Mouse (Mus musculus) G1E (cell line): ENCODE measurements around the gene Cenpx. TPM values are rescaled to one million over a fixed set of nuclear protein-coding genes. Genes with fewer than 3 reads are reported as not detected.

Source experiments
- ATAC-seq: 2 replicates; pipeline ENCODE4 v1.8.0; 2016; ENCODE audit warnings: mild to moderate bottlenecking; ENCODE audit not compliant: insufficient number of reproducible peaks, poor library complexity, low FRiP score, severe bottlenecking; ENCODE audit errors: extremely low read depth
- DNase-seq: peaks from one replicate; pipeline ENCODE4 v3.0.0; 2012; ENCODE audit warnings: low spot score
- H3K27me3 ChIP-seq: 2 replicates; pipeline ENCODE4 v1.6.1; 2012; ENCODE audit warnings: mild to moderate bottlenecking, low read length, inconsistent platforms; ENCODE audit not compliant: insufficient read depth
- H3K36me3 ChIP-seq: replicated peaks from 2 replicates; pipeline ENCODE3; 2012; ENCODE audit warnings: mild to moderate bottlenecking, inconsistent platforms
- H3K4me1 ChIP-seq: 2 replicates; pipeline ENCODE4 v1.6.1; 2012; ENCODE audit warnings: low read depth, low read length, inconsistent platforms, mixed read lengths; ENCODE audit not compliant: insufficient read depth
- H3K4me3 ChIP-seq: 2 replicates; pipeline ENCODE4 v1.5.1; 2012; ENCODE audit warnings: low read depth, mild to moderate bottlenecking, inconsistent platforms, low read length, moderate library complexity, mixed read lengths
- H3K9me3 ChIP-seq: replicated peaks from 2 replicates; pipeline ENCODE4 v1.6.1; 2012; ENCODE audit warnings: inconsistent platforms
- CTCF ChIP-seq: IDR thresholded peaks from 2 replicates; pipeline ENCODE4 v1.5.1; 2012; ENCODE audit warnings: low read depth, low read length, inconsistent platforms, mixed read lengths
- GATA1 ChIP-seq: IDR thresholded peaks from 2 replicates; pipeline ENCODE4 v1.6.1; 2012; ENCODE audit warnings: borderline replicate concordance, low read length, inconsistent platforms, mixed read lengths
- GATA2 ChIP-seq: IDR thresholded peaks from 2 replicates; pipeline ENCODE4 v1.6.1; 2012; ENCODE audit warnings: low read depth, low read length, inconsistent platforms, borderline replicate concordance
- POLR2AphosphoS5 ChIP-seq: IDR thresholded peaks from 2 replicates; pipeline ENCODE4 v1.6.1; 2012; ENCODE audit warnings: low read depth, low read length, inconsistent platforms; ENCODE audit not compliant: insufficient replicate concordance
- TAL1 ChIP-seq: conservative IDR thresholded peaks from 2 replicates; pipeline ENCODE4 v1.6.1; 2012; ENCODE audit warnings: low read depth, low read length, inconsistent platforms, mixed read lengths
- polyA plus RNA-seq: library from polyadenylated mRNA; stranded (reverse); fragments of >175 nt; gene quantifications from 2 replicates; pipeline ENCODE4 v1.2.3, GENCODE M21; 2012
- total RNA-seq, 2 experiments: library from RNA; stranded (forward) in 1 of 2; stranded (reverse) in 1 of 2; fragments of 200-1000 nt in 1 of 2; fragments of >200 nt in 1 of 2; fragmentation: Nextera tagmentation in 1 of 2; gene quantifications; 2 replicates each; pipeline ENCODE4 v1.2.3; 2014 to 2017

The Cenpx gene
- total and polyA plus RNA-seq, 3 experiments = 67.2 to 250 (median 158) TPM

- ATAC-seq (no peak), DNase-seq (no peak)
- Histone ChIP-seq H3K4me3 (no peak overlapping the region), H3K27me3 (no peaks in the 10 kb centered on the region), H3K4me1 (peaks cover 6% of the 10 kb centered on the region; the same call in 1 of the 2 replicates), H3K36me3 (peaks cover 97% of the 10 kb centered on the region), H3K9me3 (peaks cover 5% of the 10 kb centered on the region; the same call in 1 of the 2 replicates)
- no peak for TF ChIP-seq TAL1
- no peak for TF ChIP-seq GATA1
- TF ChIP-seq CTCF = no peak
- TF ChIP-seq GATA2 = no peak
- TF ChIP-seq POLR2AphosphoS5 = no peak
These were observed 20.1 kb downstream of the Cenpx start for GRCm38 (mm10) chr11:120693461-120693860.

DNA sequence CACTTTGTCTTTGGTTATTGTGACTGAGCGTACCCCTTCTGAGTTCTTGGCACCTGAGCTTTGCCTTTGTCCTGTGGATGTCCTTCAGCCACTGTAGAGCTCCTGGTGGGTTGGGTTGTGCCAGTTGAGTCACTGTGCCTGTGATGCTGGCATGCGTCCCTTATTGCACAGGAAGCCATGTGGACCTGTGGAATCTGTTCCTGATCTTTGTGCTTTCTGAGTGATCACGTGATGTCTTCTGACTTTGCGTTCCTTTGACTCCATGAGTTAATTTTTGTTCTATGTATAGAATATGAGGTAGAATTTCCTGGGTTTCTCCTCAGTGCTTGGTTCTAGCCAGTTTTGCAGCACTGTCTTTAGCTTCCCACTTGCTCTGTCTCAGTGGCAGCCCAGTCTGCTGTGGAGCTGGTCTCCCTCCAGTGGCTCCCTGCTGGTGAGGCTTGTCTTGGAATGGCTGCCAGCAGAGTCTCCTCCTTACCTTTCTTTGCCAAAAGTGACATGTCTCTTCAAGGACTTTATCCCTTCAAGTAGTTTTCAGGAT, 21.0 kb downstream of the Cenpx start:
- peaks cover 5% of the 10 kb centered on the region; the same call in 1 of the 2 replicates for H3K9me3 ChIP-seq
- TF ChIP-seq GATA2 (no peak), TAL1 (no peak), GATA1 (no peak), CTCF (no peak), POLR2AphosphoS5 (no peak)
- H3K4me1 ChIP-seq = 0 out of 2 replicates have a peak, but pooled peaks cover 3% of the 10 kb centered on the region
- no peak overlapping the region for H3K4me3 ChIP-seq
- no peak for ATAC-seq
- no peak for DNase-seq
- H3K27me3 ChIP-seq = no peaks in the 10 kb centered on the region
- peaks cover 97% of the 10 kb centered on the region for H3K36me3 ChIP-seq

DNA sequence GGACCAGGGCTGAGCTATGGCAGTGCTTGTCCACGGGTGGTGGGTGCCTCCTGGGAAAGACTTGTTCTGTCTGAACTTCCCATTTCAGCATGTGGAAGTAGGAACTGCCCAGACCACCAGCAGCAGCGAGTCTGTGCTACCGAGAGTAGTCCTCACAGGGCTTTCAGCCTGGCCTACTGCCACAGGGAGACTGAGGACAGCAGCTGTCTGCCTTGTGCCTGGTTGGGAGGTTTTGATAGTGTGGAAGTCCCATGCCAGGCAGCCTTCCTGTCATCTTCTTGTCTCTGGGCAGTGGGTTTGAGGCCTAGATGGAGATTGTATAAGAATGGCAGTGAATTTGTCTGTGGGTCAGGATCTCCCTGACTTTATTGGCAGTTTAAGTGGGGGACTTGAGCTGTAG, 24.2 kb downstream of the Cenpx start:
- Histone ChIP-seq H3K4me1 (no peaks in the 10 kb centered on the region), H3K9me3 (no peaks in the 10 kb centered on the region), H3K4me3 (no peak overlapping the region), H3K36me3 (peaks cover 95% of the 10 kb centered on the region), H3K27me3 (no peaks in the 10 kb centered on the region)
- TF ChIP-seq POLR2AphosphoS5 (no peak), TAL1 (no peak), GATA1 (no peak), GATA2 (no peak), CTCF (no peak)
- no peak for ATAC-seq
- DNase-seq = no peak

GRCm38 (mm10) chr11:120686650-120687272, 26.8 kb downstream of the Cenpx start:
- H3K4me1 ChIP-seq = no peaks in the 10 kb centered on the region
- no peaks in the 10 kb centered on the region for H3K27me3 ChIP-seq
- TF ChIP-seq GATA2 (no peak), CTCF (no peak), GATA1 (no peak)
- H3K9me3 ChIP-seq = no peaks in the 10 kb centered on the region
- ATAC-seq = no peak
- no peak overlapping the region for H3K4me3 ChIP-seq
- H3K36me3 ChIP-seq = peaks cover 93% of the 10 kb centered on the region
- DNase-seq = no peak

DNA sequence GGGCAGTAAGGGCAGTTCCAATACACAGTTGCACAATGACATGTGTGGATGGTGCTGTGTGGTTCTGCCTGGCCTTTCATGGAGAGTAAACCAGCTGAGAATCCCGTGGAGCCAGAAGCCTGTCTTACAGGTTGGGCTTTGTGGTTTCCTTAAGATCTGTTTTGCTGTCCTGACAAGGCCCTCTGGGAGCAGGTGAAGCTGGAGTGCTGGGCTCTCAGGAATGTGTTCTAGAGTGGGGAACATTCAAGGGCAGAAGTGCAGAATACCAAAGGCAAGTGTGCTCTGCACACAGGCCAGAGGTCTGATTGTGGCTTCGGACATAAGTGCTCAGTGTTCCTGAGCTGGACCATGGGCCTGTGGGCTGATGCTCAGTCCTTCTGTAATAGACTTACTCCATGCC, 28.9 kb downstream of the Cenpx start:
- ATAC-seq (no peak), DNase-seq (no peak)
- no peak for TF ChIP-seq TAL1
- no peak for TF ChIP-seq CTCF
- TF ChIP-seq GATA1 = no peak
- TF ChIP-seq POLR2AphosphoS5 = no peak
- no peak for TF ChIP-seq GATA2
- H3K36me3 ChIP-seq = peaks cover 95% of the 10 kb centered on the region
- no peaks in the 10 kb centered on the region for H3K9me3 ChIP-seq
- peaks cover 2% of the 10 kb centered on the region; the same call in 1 of the 2 replicates for H3K4me1 ChIP-seq
- H3K4me3 ChIP-seq = no peak overlapping the region
- H3K27me3 ChIP-seq = no peaks in the 10 kb centered on the region

DNA sequence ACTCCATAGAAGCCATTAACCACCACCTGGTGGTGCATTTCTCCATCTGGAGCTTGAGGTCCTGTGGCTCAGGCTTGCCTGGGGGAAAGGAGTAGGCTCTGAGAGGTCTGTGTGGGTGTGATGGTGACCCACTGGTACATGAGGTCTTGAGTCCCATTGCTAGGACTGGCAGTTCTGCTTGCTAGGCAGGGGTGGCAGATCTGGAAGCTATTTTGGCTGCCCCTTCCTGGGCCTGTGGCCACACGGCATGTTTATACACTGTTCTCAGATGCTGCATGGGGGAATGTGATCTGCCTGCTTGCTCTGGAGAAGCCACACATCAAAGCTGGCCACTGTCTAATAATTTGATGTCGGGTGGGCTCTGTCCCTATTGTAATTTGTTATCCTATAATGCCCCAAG, 29.5 kb downstream of the Cenpx start:
- peaks cover 3% of the 10 kb centered on the region; the same call in 1 of the 2 replicates for H3K4me1 ChIP-seq
- no peaks in the 10 kb centered on the region for H3K27me3 ChIP-seq
- H3K9me3 ChIP-seq = no peaks in the 10 kb centered on the region
- DNase-seq (no peak), ATAC-seq (no peak)
- no peak overlapping the region for H3K4me3 ChIP-seq
- H3K36me3 ChIP-seq = peaks cover 95% of the 10 kb centered on the region
- TF ChIP-seq POLR2AphosphoS5 = no peak
- TF ChIP-seq TAL1 = no peak
- TF ChIP-seq CTCF = no peak
- TF ChIP-seq GATA2 = no peak
- no peak for TF ChIP-seq GATA1

DNA sequence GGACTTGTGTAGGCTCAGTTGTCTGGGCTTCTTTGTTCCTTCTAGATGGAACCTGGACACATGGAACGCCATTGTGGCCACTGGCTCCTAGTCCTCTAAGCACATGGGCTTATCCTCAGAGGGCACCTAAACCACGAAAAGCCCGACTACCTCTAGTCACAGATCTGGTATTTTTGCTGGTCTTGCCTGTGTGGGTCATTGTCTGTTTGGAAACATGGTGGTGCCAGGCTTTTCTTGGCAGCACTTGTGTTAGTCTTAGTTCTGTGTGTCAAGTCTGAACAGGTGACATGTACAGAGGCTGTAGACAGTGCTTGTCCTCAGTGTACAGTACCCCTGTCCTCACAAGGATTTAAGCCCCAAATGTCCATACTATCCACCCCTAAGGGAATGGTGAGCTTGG, 30.0 kb downstream of the Cenpx start:
- Histone ChIP-seq H3K36me3 (peaks cover 95% of the 10 kb centered on the region), H3K9me3 (no peaks in the 10 kb centered on the region), H3K27me3 (no peaks in the 10 kb centered on the region), H3K4me1 (peaks cover 3% of the 10 kb centered on the region; the same call in 1 of the 2 replicates), H3K4me3 (no peak overlapping the region)
- TF ChIP-seq GATA1 (no peak), TAL1 (no peak), POLR2AphosphoS5 (no peak), CTCF (no peak), GATA2 (no peak)
- DNase-seq (no peak), ATAC-seq (no peak)
